In genomic region chr11:89358546-89358945, GRCm38 (mm10) we compare ENCODE assay signal across 21 mouse cellular contexts. TPM values are rescaled to one million over a fixed set of nuclear protein-coding genes. Genes with fewer than 3 reads are reported as not detected.
"Had no signal": no experiment of that assay in that cellular context is flagged by ENCODE, and none has a peak within 500 bp of the region (broad histone marks: within the 10 kb centered on the region; RNA-seq: fewer than 3 reads in every experiment).

No protein-coding gene starts in this region.

- H3K27ac ChIP-seq: liver, embryonic 15.5 days; lung, embryonic 15.5 days; macrophage; midbrain, embryonic 13.5 days; midbrain, embryonic 15.5 days; stomach, embryonic 15.5 days; stomach, postnatal 0 days had no signal

- H3K9me3 ChIP-seq: liver, embryonic 15.5 days; lung, embryonic 15.5 days; midbrain, embryonic 13.5 days; midbrain, embryonic 15.5 days; stomach, embryonic 15.5 days had no signal

- H3K27me3 ChIP-seq: liver, embryonic 15.5 days; lung, embryonic 15.5 days; megakaryocyte, embryonic 14.5 days; midbrain, embryonic 13.5 days; midbrain, embryonic 15.5 days; stomach, embryonic 15.5 days had no signal

- H3K36me3 ChIP-seq: liver, embryonic 15.5 days; lung, embryonic 15.5 days; midbrain, embryonic 13.5 days; midbrain, embryonic 15.5 days; stomach, embryonic 15.5 days had no signal

- DNase-seq: liver, postnatal 0 days; lung, adult 2 months; lung, postnatal 14 days; lung, postnatal 36 days; right cerebral cortex, postnatal 14 days; thymus, adult 2 months; thymus, postnatal 25 days; thymus, postnatal 4 days had no signal

- H3K9ac ChIP-seq: liver, embryonic 15.5 days; liver, postnatal 0 days; lung, embryonic 15.5 days; midbrain, embryonic 13.5 days; midbrain, embryonic 15.5 days; stomach, embryonic 15.5 days had no signal

- H3K4me2 ChIP-seq: liver, embryonic 15.5 days; lung, embryonic 15.5 days; midbrain, embryonic 11.5 days; midbrain, embryonic 13.5 days; midbrain, embryonic 15.5 days; stomach, embryonic 15.5 days had no signal

- ATAC-seq: liver, postnatal 0 days; lung, postnatal 0 days; midbrain, embryonic 13.5 days; midbrain, embryonic 15.5 days had no signal

- H3K4me3 ChIP-seq: liver, embryonic 15.5 days; lung, embryonic 15.5 days; megakaryocyte, embryonic 14.5 days; midbrain, embryonic 13.5 days; midbrain, embryonic 15.5 days; stomach, embryonic 15.5 days had no signal

- H3K4me1 ChIP-seq: liver, embryonic 15.5 days; megakaryocyte, embryonic 14.5 days; stomach, embryonic 15.5 days had no signal

RNA-seq across cellular contexts. Expression of gene Nog, which starts 56.4 kb away (rescaled TPM):
- total RNA-seq: megakaryocyte progenitor cell, adult 5-6 weeks; monocyte, adult 5-6 weeks had no signal
- polyA plus RNA-seq: liver, embryonic 15.5 days; liver, postnatal 0 days; macrophage; testis, adult 2 months had no signal
